Mouse (Mus musculus): ENCODE measurements around the gene Pick1.

The Pick1 gene

DNA sequence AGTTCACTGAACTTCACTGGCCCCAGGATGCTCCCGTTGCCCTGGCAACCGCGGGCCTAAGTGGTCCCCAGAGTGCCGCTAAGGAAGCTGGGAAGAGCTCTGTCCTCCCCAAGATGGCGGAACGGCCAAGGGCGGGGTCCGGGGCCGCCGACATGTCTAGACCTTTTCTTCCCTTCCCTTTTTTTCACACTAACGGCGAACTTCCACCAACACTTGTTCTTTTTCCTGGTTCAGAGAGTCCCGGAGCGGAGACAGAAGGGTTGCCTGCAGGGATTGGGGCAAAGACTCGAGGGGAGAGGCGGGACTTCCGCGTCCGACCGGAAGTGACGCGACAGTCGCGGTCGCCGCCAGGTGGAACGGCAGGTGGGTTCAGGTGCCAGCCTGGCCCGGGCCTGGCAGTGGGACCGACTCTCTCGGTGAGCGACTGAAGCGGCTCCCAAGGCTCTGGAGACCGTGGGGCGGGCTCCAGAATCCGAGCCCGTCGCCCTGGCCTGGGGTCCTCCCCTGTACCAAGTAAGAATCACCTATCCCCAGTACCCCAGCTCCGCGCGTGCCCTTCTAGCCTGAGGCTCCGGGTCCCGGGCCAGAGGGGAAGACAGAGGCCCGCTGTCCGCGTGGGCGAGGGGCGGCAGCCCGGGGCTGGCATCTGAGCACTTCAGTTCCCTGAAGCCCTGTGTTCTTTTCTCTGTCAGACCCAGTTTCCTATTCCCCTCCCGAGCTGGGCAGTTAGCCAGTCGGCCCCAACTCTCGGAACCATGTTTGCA lies at the start of gene Pick1, which contains the start of gene Gm49486:
Pick1 (plus strand) TSS at position 116 of the 764 bp plus-strand sequence.
Gm49486 (plus strand) TSS at position 334 of the 764 bp plus-strand sequence.
- peak; percentile 50 for DNase-seq (ENCODE audit: extremely low read depth, low read depth)

DNA sequence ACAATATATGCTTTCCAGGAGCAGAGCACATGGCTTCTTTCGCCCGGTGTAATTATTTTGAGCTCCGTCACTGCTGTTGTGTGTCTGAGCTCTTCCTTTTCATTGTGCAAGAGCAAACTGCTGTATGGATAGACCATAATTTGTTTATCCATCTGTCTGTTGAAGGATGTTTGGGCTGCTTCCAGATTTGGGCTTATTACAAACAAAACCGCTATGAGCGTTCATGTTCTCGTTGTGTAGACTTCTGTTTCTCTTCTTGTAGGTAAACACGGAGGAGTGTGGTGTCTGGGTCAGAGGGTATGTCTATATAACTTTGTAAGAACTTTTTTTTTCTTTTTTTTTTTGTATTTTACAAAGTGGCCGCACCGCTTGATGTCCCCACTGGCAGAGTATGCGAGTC lies 43.8 kb upstream of the Pick1 start:
- no peak for DNase-seq (ENCODE audit: extremely low read depth, low read depth)

DNA sequence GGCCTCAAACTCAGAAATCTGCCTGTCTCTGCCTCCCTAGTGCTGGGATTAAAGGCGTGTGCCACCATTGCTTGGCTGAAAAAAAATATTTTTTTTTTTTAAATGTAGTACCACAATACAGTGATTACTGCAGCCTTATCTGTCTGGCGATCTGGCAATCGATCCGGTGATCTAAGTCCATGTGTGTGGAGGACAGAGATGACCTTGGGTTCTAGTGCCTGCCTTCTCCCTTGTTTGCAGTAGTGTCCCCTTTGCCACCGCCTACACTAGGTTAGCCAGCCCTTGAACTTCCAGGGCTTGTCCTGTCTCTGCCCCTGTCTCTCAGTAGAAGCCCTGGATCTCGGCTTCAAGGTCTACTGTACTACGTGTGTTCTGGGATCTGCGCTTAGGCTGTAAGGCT lies 41.2 kb upstream of the Pick1 start:
- DNase-seq (ENCODE audit: extremely low read depth, low read depth), result no peak

DNA sequence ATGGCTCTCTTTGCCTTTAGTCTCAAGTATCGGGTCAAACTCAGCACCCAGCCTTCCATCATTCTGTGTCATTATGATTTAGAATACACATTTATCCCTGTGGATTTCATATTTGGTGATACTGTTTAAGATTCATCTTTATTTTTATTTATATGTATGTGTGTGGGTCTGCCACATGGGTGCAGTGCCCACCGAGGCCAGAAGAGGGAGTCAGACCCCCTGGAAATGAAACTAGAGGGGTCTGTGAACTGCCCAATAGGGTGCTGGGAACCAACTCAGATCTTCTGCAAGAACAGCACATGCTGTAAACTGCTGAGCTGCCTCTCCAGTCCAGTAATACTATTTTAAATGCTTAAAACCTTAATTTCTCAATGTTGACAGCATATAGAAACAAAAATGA lies 37.5 kb upstream of the Pick1 start:
- DNase-seq (ENCODE audit: extremely low read depth, low read depth), result no peak

DNA sequence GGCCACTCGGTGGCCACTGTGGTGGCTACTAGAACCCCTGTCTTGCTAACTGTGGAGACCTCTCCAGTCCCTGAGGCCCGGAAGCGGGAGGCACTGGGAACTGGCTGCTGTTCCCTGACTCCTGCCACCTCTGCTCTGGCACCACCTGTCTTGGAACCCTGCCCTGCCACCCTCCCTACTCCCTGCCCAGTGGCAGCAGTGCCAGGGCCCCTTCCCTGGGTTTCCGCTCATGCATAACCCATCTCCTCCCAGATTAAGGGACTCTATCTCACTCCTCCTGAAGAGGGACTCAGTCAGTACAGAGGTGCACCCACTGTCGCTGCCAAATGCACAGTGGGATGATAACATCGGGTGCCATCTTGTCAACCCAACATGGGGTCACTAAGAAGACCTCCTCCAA lies 36.5 kb upstream of the Pick1 start:
- no peak for DNase-seq (ENCODE audit: extremely low read depth, low read depth)

DNA sequence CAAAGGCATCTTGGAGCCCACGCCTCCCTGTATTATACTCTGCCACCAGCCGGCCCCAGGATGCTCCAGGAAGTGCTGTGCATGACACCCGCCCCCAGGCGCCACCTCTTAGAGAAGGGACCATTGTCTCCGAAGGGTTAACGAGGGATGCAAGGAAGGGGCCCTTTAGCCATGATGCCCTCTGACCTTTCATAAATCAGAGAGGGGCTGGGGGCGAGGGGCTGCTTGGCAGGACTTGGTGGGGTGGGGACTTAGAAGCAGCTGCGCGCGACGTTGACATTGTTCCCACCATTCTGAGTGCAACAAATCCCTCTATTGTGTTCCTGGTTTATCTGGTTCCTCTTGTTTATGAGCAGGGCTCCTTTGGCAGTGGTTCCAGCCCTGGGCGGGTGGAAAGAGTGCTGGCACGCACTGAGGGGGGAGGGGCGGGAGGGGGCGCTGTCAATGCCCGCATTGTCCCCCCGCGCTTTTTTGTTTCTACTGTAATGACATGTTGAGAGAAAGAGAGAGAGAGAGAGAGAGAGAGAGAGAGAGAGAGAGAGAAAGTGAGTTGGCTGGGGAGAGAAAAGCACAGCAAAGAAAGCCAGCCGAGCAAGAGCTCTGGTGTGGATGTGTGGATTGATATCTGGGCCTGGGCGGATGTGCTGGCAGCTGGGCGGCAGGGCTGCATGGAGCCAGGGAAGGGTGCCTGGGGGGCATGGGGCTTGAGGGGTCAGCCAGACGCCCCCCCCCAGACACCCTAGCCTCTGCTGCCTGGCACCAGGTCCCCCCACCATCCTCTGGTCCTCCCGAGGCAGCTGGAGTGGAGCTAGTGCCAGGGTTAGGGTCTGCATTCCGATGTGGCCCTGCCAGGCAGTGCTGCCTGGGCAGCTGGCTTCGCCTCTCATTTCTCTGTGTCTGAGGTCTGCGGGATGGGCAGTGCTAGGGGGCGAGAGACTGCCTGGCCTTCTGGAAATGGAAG lies 35.8 kb upstream of the Pick1 start:
- no peak for DNase-seq (ENCODE audit: extremely low read depth, low read depth)

DNA sequence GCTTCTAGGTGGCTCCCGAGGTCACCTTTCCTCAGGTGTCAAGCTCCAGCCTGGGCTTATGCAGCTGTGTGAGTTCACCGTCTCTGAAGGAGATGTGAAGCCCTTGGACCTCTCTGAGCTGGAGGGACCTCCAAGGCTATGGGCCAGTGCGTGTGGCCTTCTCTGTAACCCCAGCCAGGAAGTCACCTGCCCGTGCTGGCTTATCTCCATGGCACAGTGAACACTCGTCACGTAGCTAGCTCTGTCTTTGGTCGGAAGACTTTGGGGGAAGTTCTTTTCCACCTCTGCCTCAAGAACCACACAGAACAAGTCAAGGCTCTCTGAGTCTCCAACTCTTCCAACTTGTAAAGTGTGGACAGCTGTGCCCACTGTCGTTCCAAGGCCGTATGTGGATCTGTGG lies 34.9 kb upstream of the Pick1 start:
- DNase-seq (ENCODE audit: extremely low read depth, low read depth), result peak; percentile 39

DNA sequence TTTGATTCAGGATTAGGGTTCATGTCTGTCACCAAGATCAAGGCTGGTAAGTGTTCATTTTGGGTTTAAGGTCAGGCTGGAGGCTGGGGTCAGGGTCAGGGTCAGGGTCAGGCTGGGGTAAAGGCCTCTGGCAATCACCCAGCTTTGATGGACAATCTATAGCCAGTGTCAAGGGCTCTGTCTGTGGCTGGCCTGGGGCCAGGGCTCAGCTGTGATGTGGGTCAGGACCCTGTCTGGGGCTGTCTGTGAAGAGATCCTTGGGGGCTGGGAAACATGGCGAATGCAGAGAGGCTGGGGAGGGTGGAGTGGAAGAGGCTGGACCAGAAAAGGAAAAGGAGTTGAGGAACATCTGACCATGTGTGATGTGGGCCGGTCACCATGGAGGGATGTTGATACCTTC lies 34.0 kb upstream of the Pick1 start:
- DNase-seq (ENCODE audit: extremely low read depth, low read depth), result no peak

DNA sequence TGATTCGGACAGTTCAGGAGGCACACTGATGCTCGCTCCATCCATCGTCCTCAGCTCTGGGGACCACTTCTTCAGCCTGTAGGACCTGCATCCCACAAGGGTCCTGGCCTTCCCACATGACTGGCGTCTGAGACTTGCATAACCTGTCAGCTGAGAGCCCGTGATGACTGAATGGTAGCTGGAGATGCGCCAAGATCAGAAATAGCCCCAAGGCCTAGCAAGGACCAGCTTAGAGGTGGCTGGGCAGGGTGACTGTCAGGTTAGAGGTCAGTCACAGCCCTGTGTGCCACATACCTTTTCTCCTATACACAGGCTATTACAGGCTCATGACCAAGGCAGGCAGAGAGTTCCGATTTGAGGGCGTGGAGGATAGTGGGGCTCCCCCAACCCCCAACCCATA lies 33.5 kb upstream of the Pick1 start:
- no peak for DNase-seq (ENCODE audit: extremely low read depth, low read depth)

DNA sequence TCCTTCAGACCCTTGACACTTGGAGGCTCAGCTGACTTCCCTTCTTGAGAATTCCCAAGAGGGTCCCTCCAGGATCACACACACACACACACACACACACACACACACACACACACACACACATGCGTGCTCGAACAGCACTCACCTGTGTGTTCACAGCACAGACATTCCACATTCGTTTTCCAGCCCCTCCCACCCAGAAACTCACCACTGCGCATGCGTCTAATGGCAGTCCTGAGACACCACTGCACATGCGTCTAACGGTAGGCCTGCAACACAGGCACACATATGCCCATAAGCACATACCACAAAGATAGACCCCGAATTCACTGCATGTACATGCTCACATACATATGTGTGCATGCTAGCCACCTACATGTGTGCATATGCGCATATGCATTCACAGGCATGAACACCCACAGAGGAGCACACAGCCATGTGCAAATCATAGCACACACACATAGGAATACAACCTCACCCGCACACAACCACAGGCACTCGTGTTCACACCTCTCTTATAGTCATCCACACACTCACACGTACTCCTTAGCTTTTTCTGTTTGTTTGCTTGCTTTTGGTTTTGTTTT lies 29.5 kb upstream of the Pick1 start:
- peak; percentile 46 for DNase-seq (ENCODE audit: extremely low read depth, low read depth)

DNA sequence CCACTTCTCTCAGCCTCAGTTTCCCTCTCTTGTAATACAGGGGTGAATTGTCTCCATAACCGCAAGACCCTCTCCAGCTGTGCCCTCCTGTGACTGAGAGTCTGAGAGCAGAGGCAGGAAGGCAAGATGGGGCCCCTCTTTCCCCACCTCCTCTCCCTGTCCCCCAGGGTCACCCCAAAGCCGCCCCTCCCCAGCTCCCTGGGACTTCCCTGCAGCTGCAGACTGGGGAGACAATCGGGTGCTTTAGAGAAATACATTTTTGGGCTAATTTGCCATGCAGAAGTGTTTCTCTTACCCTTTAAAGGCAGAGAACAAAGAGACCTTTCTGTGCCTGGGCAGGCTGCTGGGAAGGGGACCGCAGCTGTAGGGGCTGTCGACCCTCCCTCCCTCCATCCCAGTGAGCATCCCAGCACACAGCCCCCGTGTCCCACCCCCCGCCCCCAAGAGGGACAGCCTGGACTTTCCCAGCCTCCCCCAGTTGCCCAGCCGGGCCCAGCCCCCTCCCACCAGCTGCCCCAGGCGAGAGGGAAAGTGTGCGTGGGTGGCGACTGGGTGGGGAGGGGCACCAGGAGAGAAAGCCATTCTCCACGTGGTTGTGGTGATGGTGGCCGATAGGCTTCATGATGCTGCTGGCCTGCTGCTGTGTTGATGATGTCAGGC lies 27.4 kb upstream of the Pick1 start:
- no peak for DNase-seq (ENCODE audit: extremely low read depth, low read depth)

DNA sequence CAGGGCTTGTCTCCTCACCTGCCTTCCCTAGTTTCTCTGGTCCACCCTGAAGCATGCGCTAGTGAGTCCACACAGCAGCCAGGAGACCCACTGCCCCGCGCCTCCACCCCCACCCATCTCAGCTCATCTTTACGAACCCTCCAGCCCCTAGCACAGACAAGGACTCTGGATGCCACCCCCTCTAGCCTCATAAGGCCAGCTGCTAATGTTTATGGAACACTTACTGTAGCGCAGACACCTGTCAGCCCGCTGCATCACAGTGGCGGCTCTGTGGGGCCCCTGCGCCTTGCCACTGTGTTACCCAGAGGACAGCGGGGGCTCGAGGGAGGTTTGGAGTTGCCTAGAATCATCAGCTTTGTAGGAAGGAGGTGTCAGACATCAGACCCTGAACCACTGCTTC lies 26.4 kb upstream of the Pick1 start:
- no peak for DNase-seq (ENCODE audit: extremely low read depth, low read depth)

DNA sequence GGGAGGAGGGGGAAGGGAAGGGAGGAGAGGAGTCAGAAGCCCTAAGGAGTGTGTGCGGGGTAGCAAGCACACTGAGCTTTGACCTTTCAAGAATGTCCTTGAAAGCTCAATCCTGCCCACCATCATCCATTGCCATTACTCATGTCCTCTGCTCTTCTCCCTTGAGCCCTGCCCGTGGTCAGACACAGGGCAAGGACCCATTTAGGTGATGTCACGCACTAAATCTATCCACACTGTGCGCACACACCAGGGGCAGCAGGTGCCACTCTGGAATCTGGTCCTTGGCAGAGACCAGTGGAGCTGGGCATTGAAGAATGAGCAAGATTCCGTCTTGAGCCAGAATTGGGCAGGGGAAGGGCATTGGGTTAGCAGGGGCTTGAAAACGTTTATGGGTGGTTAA lies 20.8 kb upstream of the Pick1 start:
- DNase-seq (ENCODE audit: extremely low read depth, low read depth), result no peak

DNA sequence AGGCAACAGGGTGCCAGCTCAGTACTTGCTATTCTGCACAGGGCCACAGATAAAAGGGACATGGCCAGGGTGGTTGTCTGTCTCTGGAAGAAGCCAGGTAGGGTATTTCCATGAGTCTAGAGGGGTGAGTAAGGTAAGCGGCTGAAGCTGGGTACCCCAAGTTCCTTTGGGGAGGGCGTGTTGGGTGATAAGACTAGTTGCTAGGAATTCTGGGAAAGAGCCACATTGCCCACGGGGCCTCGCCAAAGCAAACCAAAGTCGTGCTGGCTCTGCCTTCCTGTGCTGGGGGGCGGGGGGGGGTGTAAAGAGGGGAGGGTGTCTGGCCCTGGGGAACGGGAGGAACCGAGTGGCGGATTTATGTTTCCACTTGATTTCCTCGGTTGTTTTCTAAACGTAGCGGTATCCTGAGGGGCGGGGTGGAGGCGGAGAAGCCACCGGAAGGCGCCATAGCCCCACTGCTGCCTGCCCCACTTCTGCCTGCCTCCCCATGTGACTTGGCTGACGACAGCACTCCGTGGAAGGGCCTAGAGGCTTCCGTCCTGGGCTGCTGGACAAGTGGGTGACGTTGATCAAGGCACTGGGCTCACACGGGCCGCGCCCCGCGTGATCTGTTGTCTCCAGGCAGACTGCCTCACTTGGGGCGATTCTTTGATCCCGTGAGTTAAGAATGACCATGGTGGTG lies 20.1 kb upstream of the Pick1 start:
- peak; percentile 60 for DNase-seq (ENCODE audit: extremely low read depth, low read depth)

DNA sequence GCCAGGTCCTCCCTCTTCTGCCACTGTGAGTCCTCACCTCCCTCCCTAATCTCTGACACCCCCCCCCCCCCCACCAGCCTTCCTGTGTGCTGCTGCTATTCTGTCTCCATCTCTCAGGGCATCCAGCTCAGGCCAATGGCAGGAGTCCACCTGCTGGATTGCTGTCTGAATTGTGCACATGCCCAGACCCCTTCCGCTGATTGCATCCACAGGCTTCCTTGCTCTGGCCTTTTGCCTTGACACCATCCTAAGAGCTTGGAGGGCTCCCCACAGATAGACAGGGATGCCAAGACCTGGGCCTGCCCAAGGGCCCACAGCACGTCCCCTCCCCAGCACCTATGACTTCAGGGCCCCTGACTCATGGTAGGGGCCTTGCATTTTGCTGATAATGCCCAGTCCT lies 18.6 kb upstream of the Pick1 start:
- DNase-seq (ENCODE audit: extremely low read depth, low read depth), result no peak

DNA sequence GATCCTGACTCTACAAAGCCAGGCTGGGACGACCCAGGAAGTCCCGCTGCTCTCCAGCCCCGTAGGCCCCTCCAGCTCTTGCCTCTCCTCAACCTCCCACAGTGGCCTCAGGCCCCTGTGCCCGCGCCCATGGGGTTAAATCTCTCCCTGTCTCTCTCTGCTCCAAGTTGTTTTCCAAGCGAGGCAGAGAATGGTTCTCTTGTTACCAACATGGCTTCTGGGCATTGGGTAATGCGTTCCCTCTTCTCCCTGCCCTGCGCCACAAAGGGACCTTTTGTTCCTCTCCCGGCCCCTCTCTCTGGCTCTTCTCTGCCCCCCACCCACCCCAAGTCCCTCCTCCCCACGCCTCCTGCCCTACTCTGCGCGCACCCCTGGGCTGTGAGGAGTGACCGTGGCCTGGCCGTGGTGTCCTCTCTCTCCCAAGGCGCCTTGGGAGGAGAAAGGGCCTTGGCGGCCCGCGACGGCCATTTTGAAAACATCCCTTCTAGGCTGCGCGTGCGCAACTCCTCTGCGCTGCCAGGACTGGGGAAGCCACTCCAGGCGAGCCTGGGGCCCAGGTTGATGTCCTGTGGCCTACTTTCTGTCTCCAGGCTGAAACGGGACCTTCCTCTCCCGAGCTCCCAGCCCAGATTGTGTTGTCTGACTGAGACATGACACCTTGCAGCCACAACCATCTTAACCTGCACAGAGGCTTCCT lies 16.1 kb upstream of the Pick1 start:
- DNase-seq (ENCODE audit: extremely low read depth, low read depth), result no peak

DNA sequence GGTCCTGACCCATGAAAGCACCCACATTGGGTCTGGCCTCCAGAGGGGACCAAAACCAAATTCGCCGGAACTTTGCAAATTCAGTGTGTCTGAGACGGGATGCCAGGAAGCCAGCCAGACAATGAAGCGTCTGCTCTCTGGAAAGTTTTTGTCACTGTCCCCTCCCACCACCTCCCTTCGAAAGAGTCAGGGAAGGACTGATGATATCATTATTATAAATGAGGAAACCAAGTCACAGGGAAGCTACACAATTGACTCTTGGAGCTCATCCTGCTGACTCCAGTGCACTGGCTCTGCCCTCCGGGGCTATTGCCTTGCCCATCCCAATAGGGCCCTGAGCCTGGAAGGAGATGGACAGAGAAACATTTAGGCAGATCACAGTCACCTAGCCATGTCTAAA lies 15.4 kb upstream of the Pick1 start:
- DNase-seq (ENCODE audit: extremely low read depth, low read depth), result no peak

DNA sequence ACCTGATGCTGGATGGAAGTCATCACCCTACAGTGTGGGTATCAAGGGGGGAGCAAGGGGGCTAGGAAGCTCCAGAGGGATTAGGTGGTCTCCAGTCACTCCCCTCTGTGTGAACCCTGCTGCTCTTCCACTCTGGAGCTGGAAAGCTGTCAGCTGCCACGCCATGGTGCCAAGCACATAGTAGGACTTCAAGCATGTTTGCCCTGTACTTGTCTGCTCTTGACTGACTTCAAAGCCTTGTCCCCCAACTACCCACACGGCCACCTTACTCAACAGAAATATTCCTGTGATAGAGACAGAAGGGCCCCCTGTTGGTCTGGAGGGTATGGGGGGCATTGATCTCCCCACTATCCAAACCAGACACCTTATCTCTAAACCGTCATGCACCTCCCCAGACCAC lies 12.8 kb upstream of the Pick1 start:
- DNase-seq (ENCODE audit: extremely low read depth, low read depth), result no peak

DNA sequence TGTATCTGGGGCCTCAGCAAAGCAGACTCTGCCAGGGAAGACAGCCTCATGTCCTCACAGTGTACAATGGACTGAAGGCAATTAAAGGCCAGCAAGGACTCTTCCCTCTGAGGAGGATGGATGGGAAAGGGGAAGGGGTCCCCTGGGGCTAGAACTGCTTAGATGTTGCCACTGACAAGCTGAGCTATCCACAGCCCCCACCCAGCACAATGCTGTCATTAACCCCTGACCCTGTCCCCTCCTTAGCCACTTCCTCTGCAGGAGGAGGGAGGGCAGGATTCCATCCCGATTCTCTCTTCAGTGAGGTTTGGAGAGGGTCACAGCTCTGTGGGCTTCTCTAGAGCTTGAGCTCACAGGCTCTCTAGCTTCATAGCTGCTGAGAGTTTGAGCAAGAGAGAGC lies 9.4 kb upstream of the Pick1 start:
- no peak for DNase-seq (ENCODE audit: extremely low read depth, low read depth)

DNA sequence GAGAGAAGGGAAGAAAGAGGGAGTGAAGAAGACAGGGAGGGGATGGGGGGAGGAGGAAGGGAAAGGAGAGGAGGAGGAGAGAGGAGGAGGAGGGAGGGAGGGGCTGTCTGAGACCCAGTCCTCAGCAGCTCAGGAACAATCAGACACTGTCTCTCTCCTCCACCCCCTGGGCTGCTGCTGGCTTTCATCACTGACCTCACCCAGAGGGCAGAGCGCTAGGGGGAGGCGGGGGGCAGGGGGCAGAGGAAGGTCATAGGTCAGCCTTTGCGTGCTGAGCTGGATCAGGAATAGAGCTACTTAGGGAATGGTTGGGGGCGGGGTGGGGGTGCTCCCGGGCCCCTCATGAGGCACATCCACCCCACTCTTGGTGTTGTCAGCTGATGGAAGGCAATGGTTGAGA lies 5.3 kb upstream of the Pick1 start:
- DNase-seq (ENCODE audit: extremely low read depth, low read depth), result no peak
